Mouse (Mus musculus): ENCODE data around the gene Slc7a7. TPM values are rescaled to one million over a fixed set of nuclear protein-coding genes. Genes with fewer than 3 reads are reported as not detected.
A peak's percentile ranks its signal among the peaks of the same experiment; 100 is the strongest.

Gene Slc7a7
- polyA plus RNA-seq (2012; ENCODE audit: insufficient read depth, insufficient read length, missing spikeins), result 0.52 and 1.8 TPM in 2 replicates

DNA sequence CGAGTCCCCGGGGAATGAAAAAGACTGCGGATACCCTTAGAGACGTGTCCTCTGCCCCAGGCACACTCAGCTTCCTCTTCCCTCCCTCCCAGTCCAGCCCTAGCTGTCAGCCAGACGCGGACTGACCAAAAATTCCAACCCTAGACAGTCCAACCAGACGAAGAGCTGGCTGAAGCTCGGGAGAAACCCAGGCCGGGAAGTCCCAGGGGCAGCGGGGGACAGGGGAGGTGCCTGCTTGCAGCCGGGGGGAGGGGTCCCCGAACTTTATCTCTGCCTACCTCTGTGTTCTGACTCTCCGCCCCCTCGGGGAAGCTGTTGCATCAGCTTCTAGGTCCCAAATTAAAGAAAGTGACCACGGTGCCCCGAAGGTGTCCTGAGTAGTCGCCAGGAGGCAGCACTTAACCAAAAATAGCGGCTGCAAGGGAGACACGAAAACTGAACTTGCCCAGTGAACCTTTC is at the start of gene Slc7a7:
Slc7a7 (minus strand) TSS at position 158 of the 459 bp plus-strand sequence.
- no peaks in the 10 kb centered on the region; the same call in 1 of the 2 replicates for H3K4me1 ChIP-seq (ENCODE audit: control insufficient read depth, insufficient read depth, insufficient read length, low read length)
- no peak within 1 kb of the TSS for H3K27ac ChIP-seq (replicated peaks; ENCODE audit: low read depth, low read length)
- 0 out of 2 replicates have a peak within 1 kb of the TSS, but pooled peaks have one; percentile 2 for H3K4me3 ChIP-seq (ENCODE audit: insufficient read depth, low read depth, low read length)

- H3K4me3 ChIP-seq (ENCODE audit: insufficient read depth, low read depth, low read length), result peak overlapping the region; percentile 91
- H3K27ac ChIP-seq (replicated peaks; ENCODE audit: low read depth, low read length), result peak overlapping the region; percentile 49
- no peaks in the 10 kb centered on the region for H3K4me1 ChIP-seq (ENCODE audit: control insufficient read depth, insufficient read depth, insufficient read length, low read length)
Measured at GRCm38 (mm10) chr14:54464293-54465005, 46.9 kb upstream of the Slc7a7 start.

- H3K27ac ChIP-seq (replicated peaks; ENCODE audit: low read depth, low read length), result peak within 1 kb of the TSS; percentile 77
- peak within 1 kb of the TSS; percentile 91 for H3K4me3 ChIP-seq (ENCODE audit: insufficient read depth, low read depth, low read length)
- H3K4me1 ChIP-seq (ENCODE audit: control insufficient read depth, insufficient read depth, insufficient read length, low read length), result no peaks in the 10 kb centered on the region
Measured at GRCm38 (mm10) chr14:54463959-54464292, 46.3 kb upstream of the Slc7a7 start, which contains the start of gene Lrp10. TSS of gene Lrp10 (plus strand) at chr14:54464137.

DNA sequence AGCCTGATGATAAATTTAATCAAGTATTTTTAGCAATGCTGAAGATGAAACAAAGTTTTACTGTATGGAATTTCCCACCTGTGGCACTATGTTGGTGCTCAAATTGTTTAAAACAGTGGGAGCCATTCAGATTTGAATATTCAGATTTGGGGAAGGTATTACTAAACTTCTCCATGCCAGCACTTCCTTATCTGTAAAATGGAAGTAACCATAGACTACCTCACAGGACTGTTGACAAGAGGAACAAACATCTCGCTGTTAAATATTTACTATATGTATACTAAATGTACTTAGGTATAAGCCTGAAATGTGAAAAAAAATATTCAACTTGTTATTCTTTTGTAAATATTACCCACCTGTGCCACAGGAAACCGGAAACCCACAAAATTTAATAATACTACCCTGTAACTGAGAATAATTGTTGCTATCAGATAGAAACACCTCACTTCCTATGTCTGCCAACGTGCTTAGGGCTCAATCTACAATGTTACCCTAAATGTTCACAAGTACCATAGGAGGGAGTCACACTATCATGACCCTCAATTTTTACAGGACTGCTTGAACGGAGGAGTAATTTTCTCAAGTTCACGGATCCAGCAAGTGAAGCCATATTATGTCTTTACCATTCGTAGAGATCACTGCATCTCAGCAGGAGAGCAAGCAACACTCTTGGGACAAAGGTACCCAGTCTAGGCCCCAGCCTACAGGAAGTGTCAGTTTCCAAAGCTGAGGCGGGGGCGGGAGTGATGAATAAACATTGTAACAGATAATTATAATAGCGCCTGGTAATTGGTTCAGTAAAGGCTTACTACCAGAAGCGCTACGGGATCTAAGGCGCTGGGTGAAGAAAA is 45.8 kb upstream of the Slc7a7 start:
- H3K4me1 ChIP-seq (ENCODE audit: control insufficient read depth, insufficient read depth, insufficient read length, low read length), result no peaks in the 10 kb centered on the region
- H3K27ac ChIP-seq (replicated peaks; ENCODE audit: low read depth, low read length), result peak overlapping the region; percentile 77
- peak overlapping the region; percentile 91 for H3K4me3 ChIP-seq (ENCODE audit: insufficient read depth, low read depth, low read length)

DNA sequence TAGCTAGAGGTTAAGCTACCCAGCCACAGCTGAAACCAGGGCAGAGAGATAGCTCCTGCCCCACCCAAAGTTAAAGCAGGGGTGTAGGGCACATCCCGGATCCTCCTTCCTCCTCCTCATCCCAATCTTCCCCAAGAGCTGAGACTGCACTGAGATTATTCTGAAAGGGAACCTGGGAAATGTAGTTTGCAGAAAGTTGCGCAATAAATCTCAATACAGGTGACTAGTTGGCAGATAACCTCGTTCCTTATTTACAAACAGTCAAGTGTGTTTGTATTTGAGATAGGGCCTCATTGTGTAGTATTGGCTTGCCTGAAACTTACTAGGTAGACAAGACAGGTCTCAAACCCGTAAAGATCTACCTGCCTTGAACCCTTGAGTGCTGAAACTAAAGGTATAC is 44.6 kb upstream of the Slc7a7 start:
- Histone ChIP-seq H3K4me1 (ENCODE audit: control insufficient read depth, insufficient read depth, insufficient read length, low read length) (no peaks in the 10 kb centered on the region), H3K4me3 (ENCODE audit: insufficient read depth, low read depth, low read length) (no peak overlapping the region), H3K27ac (replicated peaks; ENCODE audit: low read depth, low read length) (no peak overlapping the region)

GRCm38 (mm10) chr14:54457907-54458569 is 40.5 kb upstream of the Slc7a7 start:
- Histone ChIP-seq H3K4me3 (ENCODE audit: insufficient read depth, low read depth, low read length) (no peak overlapping the region), H3K4me1 (ENCODE audit: control insufficient read depth, insufficient read depth, insufficient read length, low read length) (no peaks in the 10 kb centered on the region), H3K27ac (replicated peaks; ENCODE audit: low read depth, low read length) (no peak overlapping the region)

GRCm38 (mm10) chr14:54454669-54455528 is 37.3 kb upstream of the Slc7a7 start:
- H3K4me3 ChIP-seq (ENCODE audit: insufficient read depth, low read depth, low read length), result no peak overlapping the region
- no peak overlapping the region for H3K27ac ChIP-seq (replicated peaks; ENCODE audit: low read depth, low read length)
- H3K4me1 ChIP-seq (ENCODE audit: control insufficient read depth, insufficient read depth, insufficient read length, low read length), result no peaks in the 10 kb centered on the region

- Histone ChIP-seq H3K27ac (replicated peaks; ENCODE audit: low read depth, low read length) (no peak overlapping the region), H3K4me3 (ENCODE audit: insufficient read depth, low read depth, low read length) (no peak overlapping the region), H3K4me1 (ENCODE audit: control insufficient read depth, insufficient read depth, insufficient read length, low read length) (no peaks in the 10 kb centered on the region)
Measured at GRCm38 (mm10) chr14:54453566-54453965, 36.0 kb upstream of the Slc7a7 start.

DNA sequence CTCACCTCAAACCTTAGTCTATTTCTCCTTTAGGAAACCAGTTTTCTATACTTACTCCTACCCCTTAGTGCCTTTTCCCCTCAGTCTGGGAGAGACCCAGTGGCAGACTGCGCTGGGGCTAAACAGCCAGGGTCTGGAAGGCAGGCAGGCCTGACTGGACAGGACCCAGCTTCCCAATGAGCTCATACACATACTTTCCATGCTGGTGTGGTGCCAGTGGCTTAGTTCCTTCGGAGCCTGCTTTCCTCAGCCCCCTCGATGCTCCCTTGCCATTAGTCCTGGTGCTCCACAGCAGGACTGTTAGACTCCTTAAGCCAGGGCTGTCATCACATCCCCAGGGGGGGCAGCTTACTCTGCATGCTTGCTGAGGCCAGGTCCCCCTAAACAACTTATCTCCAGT is 27.9 kb upstream of the Slc7a7 start:
- Histone ChIP-seq H3K4me3 (ENCODE audit: insufficient read depth, low read depth, low read length) (no peak overlapping the region), H3K27ac (replicated peaks; ENCODE audit: low read depth, low read length) (no peak overlapping the region), H3K4me1 (ENCODE audit: control insufficient read depth, insufficient read depth, insufficient read length, low read length) (no peaks in the 10 kb centered on the region)

DNA sequence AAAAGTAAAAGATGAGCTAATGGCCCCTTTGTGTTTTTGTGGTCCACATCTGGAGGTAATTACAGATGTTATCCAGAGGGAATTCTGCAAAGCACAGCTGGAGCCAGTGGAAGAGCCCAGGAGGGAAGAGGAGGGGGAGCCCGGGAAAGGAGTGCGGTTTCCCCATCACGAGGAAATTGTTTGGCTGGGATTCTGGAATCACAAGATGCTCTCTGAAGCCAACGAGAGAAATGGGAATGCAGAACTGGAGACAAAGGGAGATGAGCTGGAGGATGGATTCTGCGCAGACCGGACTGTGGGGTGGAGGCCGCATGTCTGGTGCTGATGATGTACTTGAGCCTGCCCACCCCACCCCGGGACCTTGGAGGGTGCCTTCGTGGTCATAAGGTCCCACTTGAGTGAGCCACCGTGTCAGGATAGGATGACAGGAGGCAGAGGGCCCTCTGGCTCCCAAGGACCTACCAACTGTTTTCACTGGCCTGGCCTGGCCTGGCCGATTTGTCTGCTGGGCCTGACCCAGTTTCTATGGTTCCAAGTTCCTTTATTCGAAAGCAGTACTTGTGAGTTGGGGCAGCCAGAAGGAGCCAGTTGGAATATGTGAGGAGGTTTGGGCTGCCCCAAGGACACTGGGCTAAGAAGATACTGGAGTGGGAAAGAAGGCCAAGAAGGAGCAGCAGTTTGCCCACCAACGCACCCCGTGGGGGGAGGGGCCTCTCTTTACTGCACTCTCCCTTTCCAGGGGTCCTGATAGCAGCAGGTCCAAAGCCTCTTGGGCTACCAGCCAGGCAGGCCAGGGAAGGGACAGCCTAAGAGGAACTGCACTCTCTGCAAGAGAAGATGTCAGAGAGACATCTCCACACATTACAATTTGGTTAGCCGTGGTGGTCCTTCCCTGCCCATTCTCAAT is 26.4 kb upstream of the Slc7a7 start:
- peak overlapping the region; percentile 56 for H3K27ac ChIP-seq (replicated peaks; ENCODE audit: low read depth, low read length)
- H3K4me1 ChIP-seq (ENCODE audit: control insufficient read depth, insufficient read depth, insufficient read length, low read length), result no peaks in the 10 kb centered on the region
- H3K4me3 ChIP-seq (ENCODE audit: insufficient read depth, low read depth, low read length), result no peak overlapping the region

- Histone ChIP-seq H3K4me3 (ENCODE audit: insufficient read depth, low read depth, low read length) (no peak overlapping the region), H3K27ac (replicated peaks; ENCODE audit: low read depth, low read length) (peak overlapping the region; percentile 71; the same call in 1 of the 2 replicates), H3K4me1 (ENCODE audit: control insufficient read depth, insufficient read depth, insufficient read length, low read length) (no peaks in the 10 kb centered on the region)
Measured at GRCm38 (mm10) chr14:54443196-54443595, 25.6 kb upstream of the Slc7a7 start.

- Histone ChIP-seq H3K4me3 (ENCODE audit: insufficient read depth, low read depth, low read length) (no peak overlapping the region), H3K27ac (replicated peaks; ENCODE audit: low read depth, low read length) (no peak overlapping the region), H3K4me1 (ENCODE audit: control insufficient read depth, insufficient read depth, insufficient read length, low read length) (no peaks in the 10 kb centered on the region)
Measured at GRCm38 (mm10) chr14:54442548-54442947, 25.0 kb upstream of the Slc7a7 start.

DNA sequence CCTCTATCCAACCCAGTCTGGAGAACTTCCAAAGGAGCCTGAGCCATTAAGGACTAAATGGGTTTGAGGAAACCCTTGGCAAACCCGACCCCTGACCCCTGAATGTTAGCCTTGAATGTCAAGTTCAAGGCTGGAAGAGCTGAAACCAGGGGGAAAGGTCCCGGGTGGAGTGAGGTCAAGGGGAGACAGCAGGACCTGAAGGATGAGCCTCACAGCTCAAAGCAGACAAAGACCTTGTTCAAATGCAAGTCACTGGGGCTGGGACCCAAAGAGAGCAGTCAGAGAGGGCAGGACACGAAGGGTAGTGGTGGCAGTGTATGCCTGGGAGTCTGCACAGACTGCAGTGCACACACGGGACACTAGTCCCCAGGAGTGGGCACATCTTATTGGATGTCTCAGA is 23.8 kb upstream of the Slc7a7 start:
- Histone ChIP-seq H3K27ac (replicated peaks; ENCODE audit: low read depth, low read length) (no peak overlapping the region), H3K4me3 (ENCODE audit: insufficient read depth, low read depth, low read length) (no peak overlapping the region), H3K4me1 (ENCODE audit: control insufficient read depth, insufficient read depth, insufficient read length, low read length) (no peaks in the 10 kb centered on the region)
